Mouse (Mus musculus) liver, embryonic 14.5 days (tissue): ENCODE results near the gene Mrps23. TPM values are rescaled to one million over a fixed set of nuclear protein-coding genes. Genes with fewer than 3 reads are reported as not detected.

Source experiments
- ATAC-seq: fragments of 200-750 bp; cut with Nextera tagmentation; 2 replicates; pipeline ENCODE4 v1.8.0; 2017; ENCODE audit warnings: moderate number of reproducible peaks, mild to moderate bottlenecking, moderate library complexity; ENCODE audit not compliant: insufficient read depth
- DNase-seq, 3 experiments: peaks; one replicate each; pipeline ENCODE4 v3.0.0-alpha.2; 2012 to 2013; ENCODE audit warnings: low read depth in 3 of 3, low spot score in 3 of 3
- H3K27ac ChIP-seq: fragments of 300-500 bp; sonication (generic); 2 replicates; pipeline ENCODE4 v1.5.1; 2014; ENCODE audit warnings: moderate library complexity, mild to moderate bottlenecking, control low read depth, inconsistent platforms
- H3K27me3 ChIP-seq: fragments of 300-500 bp; sonication (generic); 2 replicates; pipeline ENCODE4 v1.6.1; 2014; ENCODE audit warnings: mild to moderate bottlenecking, low read length, moderate library complexity; ENCODE audit not compliant: control insufficient read depth, insufficient read depth
- H3K36me3 ChIP-seq: fragments of 300-500 bp; sonication (generic); replicated peaks from 2 replicates; pipeline ENCODE4 v1.6.1; 2014; ENCODE audit warnings: low read depth; ENCODE audit not compliant: control insufficient read depth, insufficient read depth
- H3K4me1 ChIP-seq, 2 experiments: fragments of 200-500 bp in 1 of 2; fragments of 300-500 bp in 1 of 2; sonication (generic) in 1 of 2; replicated peaks; 2 replicates each; pipeline ENCODE4 v1.6.1; 2012 to 2014; ENCODE audit warnings: antibody characterized with exemption in 1 of 2, inconsistent platforms in 1 of 2, low read length in 1 of 2; ENCODE audit not compliant: control insufficient read depth in 2 of 2, insufficient read depth in 2 of 2
- H3K4me2 ChIP-seq: fragments of 300-500 bp; sonication (generic); 2 replicates; pipeline ENCODE4 v1.6.1; 2014; ENCODE audit warnings: low read depth, mild to moderate bottlenecking, control low read depth, moderate library complexity
- H3K4me3 ChIP-seq, 2 experiments: fragments of 200-500 bp in 1 of 2; fragments of 300-500 bp in 1 of 2; sonication (generic) in 1 of 2; 2 replicates each; pipeline ENCODE4 v1.5.1; 2012 to 2014; ENCODE audit warnings: low read depth in 2 of 2, low read length in 2 of 2, mild to moderate bottlenecking in 2 of 2, control low read depth in 1 of 2, inconsistent platforms in 1 of 2, moderate library complexity in 1 of 2; ENCODE audit not compliant: insufficient read depth in 1 of 2
- H3K9ac ChIP-seq: fragments of 300-500 bp; sonication (generic); replicated peaks from 2 replicates; pipeline ENCODE4 v1.6.1; 2014; ENCODE audit warnings: mild to moderate bottlenecking, control low read depth, moderate library complexity
- H3K9me3 ChIP-seq: fragments of 300-500 bp; sonication (generic); 2 replicates; pipeline ENCODE4 v1.6.1; 2016; ENCODE audit warnings: low read length, mixed read lengths; ENCODE audit not compliant: control insufficient read depth
- CTCF ChIP-seq: IDR thresholded peaks from 2 replicates; pipeline ENCODE4 v1.5.1; 2016; ENCODE audit warnings: antibody characterized with exemption, low read depth, control low read depth
- EP300 ChIP-seq: IDR thresholded peaks from 2 replicates; pipeline ENCODE4 v1.6.1; 2016; ENCODE audit warnings: antibody characterized with exemption, low read depth
- WGBS: fragments of 180-500 bp; shearing (Covaris S2); extraction: QIAGEN DNeasy Blood & Tissue Kit; methylation state at CpG from one replicate; pipeline ENCODE4 v1.1.7; 2014; ENCODE audit not compliant: insufficient replicate concordance; 5-methylcytosine and 5-hydroxymethylcytosine counted together
- polyA plus RNA-seq, 2 experiments: library from polyadenylated mRNA; depleted of rRNA in 1 of 2; stranded (reverse) in 1 of 2; unstranded in 1 of 2; fragments of >200 nt; fragmentation: Nextera tagmentation in 1 of 2; extraction: Ambion mirVana in 1 of 2; gene quantifications; 2 replicates each; pipeline versions ENCODE4 v1.2.1 to v1.2.3; 2012 to 2014

The Mrps23 gene
- polyA plus RNA-seq, 2 experiments: 30.2 to 33.7 TPM

DNA sequence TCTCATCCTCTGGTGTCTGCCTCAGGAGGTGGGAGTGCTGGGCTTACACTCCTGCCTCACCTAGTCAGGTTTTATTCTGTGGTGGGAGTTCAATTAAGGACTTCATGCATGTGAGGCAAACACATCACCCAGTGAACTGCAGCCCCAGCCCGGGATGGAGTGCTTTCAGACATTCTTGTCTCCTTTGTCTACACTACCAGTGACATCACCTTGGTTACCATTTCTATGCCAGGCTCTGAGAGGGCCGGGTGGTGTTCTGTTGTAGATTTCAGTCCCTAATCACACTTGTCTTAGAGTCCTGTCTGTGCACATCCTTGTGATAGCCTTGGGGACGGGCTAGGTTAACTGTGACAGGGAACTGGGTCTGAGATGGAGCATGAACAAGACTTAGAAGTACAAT is 35.6 kb upstream of the Mrps23 start:
- no peak for DNase-seq

GRCm38 (mm10) chr11:88169531-88170040 is 34.6 kb upstream of the Mrps23 start:
- TF ChIP-seq EP300 (no peak), CTCF (no peak)
- H3K9me3 ChIP-seq: no peaks in the 10 kb centered on the region
- DNase-seq (no peak), ATAC-seq (no peak)
- WGBS: 39% methylated on average over 32 of the region's 32 CpGs
- H3K4me2 ChIP-seq: no peak overlapping the region
- no peak overlapping the region for H3K4me3 ChIP-seq
- H3K27ac ChIP-seq: no peak overlapping the region
- peaks cover 0 to 9% of the 10 kb centered on the region in 2 experiments; a peak in 1 of 4 replicates for H3K4me1 ChIP-seq
- H3K27me3 ChIP-seq: no peaks in the 10 kb centered on the region; the same call in none of the 2 replicates
- H3K9ac ChIP-seq: no peak overlapping the region
- H3K36me3 ChIP-seq: no peaks in the 10 kb centered on the region

More for the DNA sequence above, 35.6 kb upstream of the Mrps23 start:
- Histone ChIP-seq H3K9me3 (no peaks in the 10 kb centered on the region), H3K9ac (no peak overlapping the region), H3K4me1 (peaks cover 0 to 9% of the 10 kb centered on the region in 2 experiments; a peak in 1 of 4 replicates), H3K36me3 (no peaks in the 10 kb centered on the region), H3K4me2 (no peak overlapping the region), H3K27me3 (no peaks in the 10 kb centered on the region; the same call in none of the 2 replicates), H3K27ac (no peak overlapping the region), H3K4me3 (no peak overlapping the region)
- TF ChIP-seq CTCF (no peak), EP300 (no peak)
- no peak for ATAC-seq
- 34% methylated on average over 3 of the region's 3 CpGs for WGBS

- peaks cover 0 to 7% of the 10 kb centered on the region in 2 experiments; a peak in 1 of 4 replicates for H3K4me1 ChIP-seq
- no peak overlapping the region for H3K27ac ChIP-seq
- no peaks in the 10 kb centered on the region; the same call in none of the 2 replicates for H3K27me3 ChIP-seq
- H3K9ac ChIP-seq: no peak overlapping the region
- H3K36me3 ChIP-seq: no peaks in the 10 kb centered on the region
- ATAC-seq (no peak), DNase-seq (no peak)
- no peak overlapping the region for H3K4me2 ChIP-seq
- 53% methylated on average over 3 of the region's 3 CpGs for WGBS
- no peak overlapping the region for H3K4me3 ChIP-seq
- TF ChIP-seq CTCF (no peak), EP300 (no peak)
- no peaks in the 10 kb centered on the region for H3K9me3 ChIP-seq
Observed at GRCm38 (mm10) chr11:88170606-88171005, 33.6 kb upstream of the Mrps23 start.

DNA sequence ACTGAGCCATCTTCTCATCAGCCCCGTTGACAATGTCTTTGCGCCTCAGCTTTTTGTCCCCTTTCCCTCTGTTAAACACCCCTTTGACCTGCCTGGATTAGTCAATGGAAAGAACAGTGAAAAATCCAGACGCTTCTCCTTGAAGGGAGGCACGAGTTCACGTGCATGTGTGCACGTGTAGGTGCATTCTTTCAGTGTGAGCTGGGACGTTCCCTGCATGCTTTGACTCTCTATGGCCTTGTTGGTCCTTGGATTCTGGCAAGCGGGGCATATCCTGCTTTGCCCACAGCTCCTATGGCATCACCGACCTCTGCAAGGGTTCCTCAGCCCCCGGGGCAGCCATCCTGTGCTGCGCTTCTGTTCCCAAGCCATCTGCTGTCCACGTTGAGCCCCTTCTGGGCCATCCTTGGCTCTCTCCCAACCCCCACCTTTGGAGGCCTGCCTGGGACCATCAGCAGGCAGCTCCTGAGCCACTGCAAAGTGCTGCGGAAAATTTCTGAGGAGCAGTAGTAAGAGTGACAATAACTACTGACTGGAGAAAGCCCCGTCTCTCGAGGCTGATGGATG is 32.2 kb upstream of the Mrps23 start:
- Histone ChIP-seq H3K36me3 (no peaks in the 10 kb centered on the region), H3K27ac (no peak overlapping the region), H3K4me1 (peaks cover 0 to 5% of the 10 kb centered on the region in 2 experiments; a peak in 1 of 4 replicates), H3K4me2 (no peak overlapping the region), H3K27me3 (no peaks in the 10 kb centered on the region; the same call in none of the 2 replicates), H3K9ac (no peak overlapping the region), H3K4me3 (no peak overlapping the region), H3K9me3 (no peaks in the 10 kb centered on the region)
- DNase-seq (no peak), ATAC-seq (no peak)
- no peak for TF ChIP-seq CTCF
- no peak for TF ChIP-seq EP300
- WGBS: 68% methylated on average over 15 of the region's 15 CpGs

GRCm38 (mm10) chr11:88172601-88173325 is 31.4 kb upstream of the Mrps23 start:
- Histone ChIP-seq H3K4me3 (no peak overlapping the region), H3K27ac (no peak overlapping the region), H3K9ac (no peak overlapping the region), H3K4me2 (no peak overlapping the region), H3K9me3 (no peaks in the 10 kb centered on the region), H3K36me3 (no peaks in the 10 kb centered on the region), H3K27me3 (no peaks in the 10 kb centered on the region; the same call in none of the 2 replicates), H3K4me1 (peaks cover 0 to 5% of the 10 kb centered on the region in 2 experiments; a peak in 1 of 4 replicates)
- TF ChIP-seq CTCF: no peak
- TF ChIP-seq EP300: no peak
- ATAC-seq (no peak), DNase-seq (no peak)
- WGBS: 69% methylated on average over 10 of the region's 10 CpGs
